ENCODE assay signal across 9 mouse cellular contexts in genomic region chr10:93679191-93680007, GRCm38 (mm10). TPM values are rescaled to one million over a fixed set of nuclear protein-coding genes. Genes with fewer than 3 reads are reported as not detected.
A peak's percentile ranks its signal among the peaks of the same experiment; 100 is the strongest.
DNase-seq lines count a peak whose midpoint lies in the region; ATAC-seq and TF ChIP-seq lines count a peak whose summit lies in the region.
"Had no signal": no experiment of that assay in that cellular context is flagged by ENCODE, and none has a peak within 500 bp of the region (broad histone marks: within the 10 kb centered on the region; RNA-seq: fewer than 3 reads in every experiment).

No protein-coding gene starts in this region.

- TF ChIP-seq CTCF in cerebellum, adult 2 months (IDR thresholded peaks at IDR 0.05; ENCODE audit: borderline replicate concordance, insufficient read depth, low read depth, low read length), result no peak

- TF ChIP-seq POLR2A in cerebellum, adult 2 months (IDR thresholded peaks at IDR 0.05; ENCODE audit: borderline replicate concordance, insufficient read depth, low read length), result no peak

- ATAC-seq in activated CD4-positive, CD25-positive, alpha-beta regulatory T cell, adult 4 months, result peak; percentile 40
- ATAC-seq in embryonic facial prominence, embryonic 13.5 days (ENCODE audit: insufficient number of reproducible peaks, insufficient read depth, low FRiP score, low TSS enrichment, low read depth), result no peak
- peak; percentile 72 for ATAC-seq in heart, embryonic 14.5 days (ENCODE audit: insufficient number of reproducible peaks, insufficient read depth, low FRiP score, low read depth)

- H3K27me3 ChIP-seq in embryonic facial prominence, embryonic 13.5 days, result no peaks in the 10 kb centered on the region
- no peaks in the 10 kb centered on the region for H3K27me3 ChIP-seq in heart, embryonic 14.5 days (ENCODE audit: control insufficient read depth, insufficient read depth, low read length)
- H3K27me3 ChIP-seq in midbrain, embryonic 10.5 days (ENCODE audit: low read depth, poor library complexity, severe bottlenecking), result no peaks in the 10 kb centered on the region
- no peaks in the 10 kb centered on the region for H3K27me3 ChIP-seq in cerebellum, adult 2 months (ENCODE audit: control insufficient read depth, insufficient read depth, low read length)
- H3K27me3 ChIP-seq: Patski had no signal

- peak; percentile 44 to 50 for DNase-seq in kidney, postnatal 36 days
- no peak for DNase-seq in midbrain, embryonic 10.5 days (ENCODE audit: low spot score)
- no peak for DNase-seq in cerebellum, adult 2 months
- no peak for DNase-seq in embryo, embryonic 11 days
- DNase-seq in left cerebral cortex, adult 11 months (ENCODE audit: low spot score), result no peak

- WGBS in embryonic facial prominence, embryonic 13.5 days, result 29% methylated on average over 19 of the region's 19 CpGs
- 23% methylated on average over 19 of the region's 19 CpGs for whole genome bisulfite sequencing in heart, embryonic 14.5 days
- WGBS in midbrain, embryonic 10.5 days, result 61% methylated on average over 19 of the region's 19 CpGs
- WGBS in cerebellum, adult 2 months, result 31% methylated on average over 19 of the region's 19 CpGs

- peak overlapping the region; percentile 53 for H3K4me2 ChIP-seq in embryonic facial prominence, embryonic 13.5 days
- peak overlapping the region; percentile 59 for H3K4me2 ChIP-seq in heart, embryonic 14.5 days (ENCODE audit: low read length)

- peaks cover 6% of the 10 kb centered on the region for H3K4me1 ChIP-seq in embryonic facial prominence, embryonic 13.5 days
- peaks cover 9 to 12% of the 10 kb centered on the region in 2 experiments for H3K4me1 ChIP-seq in heart, embryonic 14.5 days (ENCODE audit: control insufficient read depth in 2 of 2, insufficient read depth in 2 of 2, low read length in 2 of 2)
- peaks cover 29% of the 10 kb centered on the region for H3K4me1 ChIP-seq in midbrain, embryonic 10.5 days
- peaks cover 26% of the 10 kb centered on the region; the same call in 1 of the 2 replicates for H3K4me1 ChIP-seq in cerebellum, adult 2 months (ENCODE audit: control insufficient read depth, insufficient read depth, low read length)

- H3K9me3 ChIP-seq in embryonic facial prominence, embryonic 13.5 days, result no peaks in the 10 kb centered on the region
- peaks cover 5% of the 10 kb centered on the region; the same call in 1 of the 2 replicates for H3K9me3 ChIP-seq in heart, embryonic 14.5 days (ENCODE audit: control insufficient read depth, low read length)
- no peaks in the 10 kb centered on the region for H3K9me3 ChIP-seq in midbrain, embryonic 10.5 days (replicated peaks)

- H3K9ac ChIP-seq in embryonic facial prominence, embryonic 13.5 days, result peak overlapping the region; percentile 59
- peak overlapping the region; percentile 49; the same call in 1 of the 2 replicates for H3K9ac ChIP-seq in heart, embryonic 14.5 days (ENCODE audit: low read length)

- no peak overlapping the region for H3K27ac ChIP-seq in embryonic facial prominence, embryonic 13.5 days
- peak overlapping the region; percentile 39 to 68; a peak in 3 of 4 replicates for H3K27ac ChIP-seq in heart, embryonic 14.5 days (replicated peaks in 1 of 2; ENCODE audit: control insufficient read depth in 1 of 2, insufficient read depth in 1 of 2, low read depth in 2 of 2, low read length in 2 of 2)
- peak overlapping the region; percentile 72 for H3K27ac ChIP-seq in midbrain, embryonic 10.5 days (replicated peaks)
- no peak overlapping the region for H3K27ac ChIP-seq in cerebellum, adult 2 months (ENCODE audit: insufficient read depth, low read length)

- H3K36me3 ChIP-seq in embryonic facial prominence, embryonic 13.5 days, result 0 out of 2 replicates have a peak, but pooled peaks cover 2% of the 10 kb centered on the region
- H3K36me3 ChIP-seq in heart, embryonic 14.5 days (ENCODE audit: control insufficient read depth, insufficient read depth, low read length), result no peaks in the 10 kb centered on the region
- peaks cover 36% of the 10 kb centered on the region for H3K36me3 ChIP-seq in midbrain, embryonic 10.5 days

- H3K4me3 ChIP-seq in embryonic facial prominence, embryonic 13.5 days, result peak overlapping the region; percentile 26
- H3K4me3 ChIP-seq in heart, embryonic 14.5 days (ENCODE audit: control insufficient read depth in 1 of 2, insufficient read depth in 1 of 2, low read depth in 1 of 2, low read length in 2 of 2), result peak overlapping the region; percentile 2 to 23; a peak in 2 of 4 replicates
- no peak overlapping the region for H3K4me3 ChIP-seq in midbrain, embryonic 10.5 days
- no peak overlapping the region for H3K4me3 ChIP-seq in cerebellum, adult 2 months (replicated peaks; ENCODE audit: insufficient read depth, low read depth, low read length)

RNA-seq across cellular contexts. Expression of gene Ntn4, which starts 38.9 kb away (rescaled TPM):
- 1 to 10 TPM in 1 of 2 experiments, under 1 TPM in 1; 0.24 to 1.4 TPM for polyA plus RNA-seq in activated CD4-positive, CD25-positive, alpha-beta regulatory T cell, adult 4 months (2017; shearing (Covaris generic))
- 0.87 and 1.2 TPM in 2 replicates for polyA plus RNA-seq in embryonic facial prominence, embryonic 13.5 days (2015; fragmentation: Nextera tagmentation; extraction: Ambion mirVana)
- polyA plus RNA-seq in heart, embryonic 14.5 days (2014; fragmentation: Nextera tagmentation; extraction: Ambion mirVana), result 3.1 and 3.2 TPM in 2 replicates
- 0.89 and 1.2 TPM in 2 replicates for polyA plus RNA-seq in midbrain, embryonic 10.5 days (2016; fragmentation: Nextera tagmentation; extraction: Ambion mirVana)
- polyA plus RNA-seq in cerebellum, adult 2 months (2012; rRNA removed), result 14.6 and 17.3 TPM in 2 replicates

Comparison
In these comparisons a context has a peak if more than half of its experiments do, and no peak if none do; other contexts are left out.
1. H3K27ac ChIP-seq: peak in heart, embryonic 14.5 days (2 of 2) and midbrain, embryonic 10.5 days (single experiment); none in embryonic facial prominence, embryonic 13.5 days (single experiment) and cerebellum, adult 2 months (single experiment).
2. H3K4me3 ChIP-seq: peak in embryonic facial prominence, embryonic 13.5 days (single experiment) and heart, embryonic 14.5 days (2 of 2); none in midbrain, embryonic 10.5 days (single experiment) and cerebellum, adult 2 months (single experiment).
3. DNase-seq: peak in kidney, postnatal 36 days (2 of 2); none in midbrain, embryonic 10.5 days (single experiment), cerebellum, adult 2 months (0 of 2), embryo, embryonic 11 days (single experiment) and left cerebral cortex, adult 11 months (single experiment).